Mouse (Mus musculus) 3134 (cell line): ENCODE results near the gene Wnt7b.

ENCODE experiments used
- DNase-seq: peaks from one replicate; pipeline ENCODE4 v3.0.0-alpha.2; 2011; ENCODE audit warnings: low spot score; ENCODE audit not compliant: insufficient read length; ENCODE audit errors: extremely low read depth

Gene Wnt7b

GRCm38 (mm10) chr15:85523173-85523991 lies 58.9 kb downstream of the Wnt7b start:
- DNase-seq = peak; percentile 99

GRCm38 (mm10) chr15:85519438-85519837 lies 62.8 kb downstream of the Wnt7b start:
- no peak for DNase-seq

- no peak for DNase-seq
Measured at GRCm38 (mm10) chr15:85507370-85508014, 74.8 kb downstream of the Wnt7b start.

GRCm38 (mm10) chr15:85506680-85507079 lies 75.6 kb downstream of the Wnt7b start:
- DNase-seq = no peak

GRCm38 (mm10) chr15:85505118-85505925 lies 77.0 kb downstream of the Wnt7b start:
- DNase-seq = peak; percentile 95

- DNase-seq = no peak
Measured at GRCm38 (mm10) chr15:85503127-85503526, 79.1 kb downstream of the Wnt7b start, which contains the start of gene 7530416G11Rik. TSS of gene 7530416G11Rik (minus strand) at chr15:85503227.

GRCm38 (mm10) chr15:85500267-85500666 lies 82.0 kb downstream of the Wnt7b start:
- DNase-seq = no peak

- no peak for DNase-seq
Measured at GRCm38 (mm10) chr15:85497981-85498475, 84.2 kb downstream of the Wnt7b start.

GRCm38 (mm10) chr15:85497548-85497947 lies 84.7 kb downstream of the Wnt7b start:
- DNase-seq = no peak

- DNase-seq = no peak
Measured at GRCm38 (mm10) chr15:85494163-85494621, 88.1 kb downstream of the Wnt7b start.

GRCm38 (mm10) chr15:85489751-85490150 lies 92.5 kb downstream of the Wnt7b start:
- no peak for DNase-seq

GRCm38 (mm10) chr15:85488900-85489299 lies 93.4 kb downstream of the Wnt7b start:
- DNase-seq = no peak
